Mouse (Mus musculus): ENCODE results near the gene Rassf1. TPM values are rescaled to one million over a fixed set of nuclear protein-coding genes. Genes with fewer than 3 reads are reported as not detected.

Gene Rassf1
- polyA plus RNA-seq, 1 experiment from 2014 or later, result 35.5 TPM

DNA sequence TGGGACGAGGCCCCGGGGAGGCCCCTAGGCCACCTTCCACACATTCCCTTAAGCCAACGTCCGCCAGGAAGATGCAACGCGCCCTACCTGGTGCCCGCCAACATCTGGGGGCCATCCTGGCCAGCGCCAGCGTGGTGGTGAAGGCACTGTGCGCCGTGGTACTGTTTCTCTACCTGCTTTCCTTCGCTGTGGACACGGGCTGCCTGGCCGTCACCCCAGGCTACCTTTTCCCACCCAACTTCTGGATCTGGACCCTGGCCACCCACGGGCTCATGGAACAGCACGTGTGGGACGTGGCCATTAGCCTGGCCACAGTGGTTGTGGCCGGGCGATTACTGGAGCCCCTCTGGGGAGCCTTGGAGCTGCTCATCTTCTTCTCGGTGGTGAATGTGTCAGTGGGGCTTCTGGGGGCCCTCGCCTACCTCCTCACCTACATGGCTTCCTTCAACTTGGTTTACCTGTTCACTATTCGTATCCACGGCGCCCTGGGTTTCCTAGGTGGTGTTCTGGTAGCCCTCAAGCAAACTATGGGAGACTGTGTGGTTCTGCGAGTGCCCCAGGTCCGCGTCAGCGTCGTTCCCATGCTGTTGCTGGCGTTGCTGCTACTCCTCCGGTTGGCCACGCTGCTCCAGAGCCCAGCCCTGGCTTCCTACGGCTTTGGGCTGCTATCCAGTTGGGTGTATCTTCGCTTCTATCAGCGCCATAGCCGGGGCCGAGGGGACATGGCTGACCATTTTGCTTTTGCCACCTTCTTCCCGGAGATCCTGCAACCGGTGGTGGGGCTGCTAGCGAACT, 16.8 kb upstream of the Rassf1 start:
- Histone ChIP-seq H3K9me3 (ENCODE audit: control insufficient read depth, low read length) (no peaks in the 10 kb centered on the region), H3K27me3 (ENCODE audit: control insufficient read depth, insufficient read depth, low read length) (no peaks in the 10 kb centered on the region), H3K4me2 (ENCODE audit: low read length) (peak overlapping the region; percentile 98), H3K9ac (replicated peaks; ENCODE audit: low read length) (peak overlapping the region; percentile 86), H3K27ac (replicated peaks; ENCODE audit: low read depth, low read length) (peak overlapping the region; percentile 60), H3K4me1 (ENCODE audit: control insufficient read depth, insufficient read depth, low read length) (peaks cover 25% of the 10 kb centered on the region), H3K36me3 (ENCODE audit: control insufficient read depth, insufficient read depth, low read length) (peaks cover 31% of the 10 kb centered on the region), H3K4me3 (replicated peaks; ENCODE audit: low read depth, low read length) (peak overlapping the region; percentile 73)
- under 1% methylated on average over 40 of the region's 40 CpGs for WGBS
- ATAC-seq (ENCODE audit: low FRiP score, low TSS enrichment) (peak; percentile 21), DNase-seq (no peak)

DNA sequence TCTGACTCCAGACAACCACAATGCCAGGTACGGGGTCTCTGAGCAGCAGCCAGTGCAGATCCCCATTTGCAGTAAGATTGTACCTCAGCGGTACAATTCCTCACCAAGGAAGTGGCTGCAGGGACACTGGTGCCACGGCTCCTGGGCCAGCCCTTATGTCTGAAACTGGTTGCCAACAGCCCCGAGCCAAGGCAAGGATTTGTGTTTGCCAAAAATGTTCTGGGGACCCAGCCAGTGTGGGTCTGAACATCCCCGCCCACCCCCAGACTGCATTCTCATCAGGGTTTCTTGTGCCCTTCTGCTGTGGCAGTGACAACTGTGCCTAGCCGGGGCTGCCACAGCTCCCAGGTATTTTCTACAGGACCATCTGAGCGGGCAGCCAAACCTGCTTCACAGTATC, 13.1 kb upstream of the Rassf1 start:
- H3K4me2 ChIP-seq (ENCODE audit: low read length), result no peak overlapping the region
- H3K4me1 ChIP-seq (ENCODE audit: control insufficient read depth, insufficient read depth, low read length), result peaks cover 39% of the 10 kb centered on the region
- ATAC-seq (ENCODE audit: low FRiP score, low TSS enrichment) (no peak), DNase-seq (no peak)
- H3K27ac ChIP-seq (replicated peaks; ENCODE audit: low read depth, low read length), result no peak overlapping the region
- WGBS, result 96% methylated on average over 7 of the region's 7 CpGs
- H3K9ac ChIP-seq (replicated peaks; ENCODE audit: low read length), result no peak overlapping the region
- no peaks in the 10 kb centered on the region for H3K9me3 ChIP-seq (ENCODE audit: control insufficient read depth, low read length)
- H3K36me3 ChIP-seq (ENCODE audit: control insufficient read depth, insufficient read depth, low read length), result peaks cover 37% of the 10 kb centered on the region
- no peaks in the 10 kb centered on the region for H3K27me3 ChIP-seq (ENCODE audit: control insufficient read depth, insufficient read depth, low read length)
- no peak overlapping the region; the same call in 1 of the 2 replicates for H3K4me3 ChIP-seq (replicated peaks; ENCODE audit: low read depth, low read length)

DNA sequence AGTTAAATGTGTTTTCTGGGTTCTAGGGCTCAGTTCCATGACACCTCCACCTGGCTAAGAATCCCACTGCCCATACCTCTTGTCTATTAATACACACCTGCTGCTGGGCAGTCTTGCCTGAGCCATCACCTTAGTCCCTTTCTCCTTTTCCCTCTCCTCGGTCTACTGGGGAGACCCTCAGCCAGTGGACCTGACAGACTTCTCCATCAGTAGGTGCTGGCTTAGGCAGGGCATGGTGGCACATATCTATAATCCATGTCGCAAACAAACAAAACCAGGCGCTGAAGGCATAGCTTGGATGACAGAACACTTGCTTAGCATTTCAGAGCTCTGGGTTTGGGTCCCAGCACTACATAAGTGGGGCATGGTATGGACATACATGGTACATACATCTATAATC, 12.6 kb upstream of the Rassf1 start:
- Histone ChIP-seq H3K9me3 (ENCODE audit: control insufficient read depth, low read length) (no peaks in the 10 kb centered on the region), H3K4me2 (ENCODE audit: low read length) (no peak overlapping the region), H3K27me3 (ENCODE audit: control insufficient read depth, insufficient read depth, low read length) (no peaks in the 10 kb centered on the region), H3K4me1 (ENCODE audit: control insufficient read depth, insufficient read depth, low read length) (peaks cover 39% of the 10 kb centered on the region), H3K36me3 (ENCODE audit: control insufficient read depth, insufficient read depth, low read length) (peaks cover 41% of the 10 kb centered on the region), H3K4me3 (replicated peaks; ENCODE audit: low read depth, low read length) (no peak overlapping the region; the same call in 1 of the 2 replicates), H3K27ac (replicated peaks; ENCODE audit: low read depth, low read length) (no peak overlapping the region), H3K9ac (replicated peaks; ENCODE audit: low read length) (no peak overlapping the region)
- DNase-seq (no peak), ATAC-seq (ENCODE audit: low FRiP score, low TSS enrichment) (no peak)
- 93% methylated on average over 3 of the region's 3 CpGs for WGBS

DNA sequence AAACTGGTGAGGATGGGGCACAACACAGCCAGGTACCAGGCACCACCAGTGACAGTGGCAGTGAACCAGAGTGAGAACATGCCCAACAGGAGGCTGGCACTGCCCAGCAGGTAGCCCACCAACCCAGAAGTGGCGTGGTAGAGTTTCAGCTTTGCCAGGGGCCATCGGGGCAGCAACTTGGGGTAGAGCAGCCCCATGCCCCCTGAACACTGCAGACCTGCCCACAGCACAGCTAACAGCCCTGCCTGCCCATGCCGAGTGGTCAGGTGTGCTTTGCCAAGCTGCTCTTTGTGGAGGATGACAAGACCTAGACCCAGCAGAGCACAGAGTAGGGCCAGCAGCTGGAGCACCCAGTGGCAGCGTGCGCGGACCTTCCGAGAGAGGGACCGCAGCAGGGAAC, 11.4 kb upstream of the Rassf1 start:
- no peak overlapping the region for H3K27ac ChIP-seq (replicated peaks; ENCODE audit: low read depth, low read length)
- H3K9me3 ChIP-seq (ENCODE audit: control insufficient read depth, low read length), result no peaks in the 10 kb centered on the region
- H3K4me3 ChIP-seq (replicated peaks; ENCODE audit: low read depth, low read length), result no peak overlapping the region
- peaks cover 51% of the 10 kb centered on the region for H3K36me3 ChIP-seq (ENCODE audit: control insufficient read depth, insufficient read depth, low read length)
- ATAC-seq (ENCODE audit: low FRiP score, low TSS enrichment) (no peak), DNase-seq (no peak)
- 92% methylated on average over 8 of the region's 8 CpGs for WGBS
- no peak overlapping the region for H3K4me2 ChIP-seq (ENCODE audit: low read length)
- peaks cover 38% of the 10 kb centered on the region for H3K4me1 ChIP-seq (ENCODE audit: control insufficient read depth, insufficient read depth, low read length)
- no peak overlapping the region for H3K9ac ChIP-seq (replicated peaks; ENCODE audit: low read length)
- H3K27me3 ChIP-seq (ENCODE audit: control insufficient read depth, insufficient read depth, low read length), result no peaks in the 10 kb centered on the region

DNA sequence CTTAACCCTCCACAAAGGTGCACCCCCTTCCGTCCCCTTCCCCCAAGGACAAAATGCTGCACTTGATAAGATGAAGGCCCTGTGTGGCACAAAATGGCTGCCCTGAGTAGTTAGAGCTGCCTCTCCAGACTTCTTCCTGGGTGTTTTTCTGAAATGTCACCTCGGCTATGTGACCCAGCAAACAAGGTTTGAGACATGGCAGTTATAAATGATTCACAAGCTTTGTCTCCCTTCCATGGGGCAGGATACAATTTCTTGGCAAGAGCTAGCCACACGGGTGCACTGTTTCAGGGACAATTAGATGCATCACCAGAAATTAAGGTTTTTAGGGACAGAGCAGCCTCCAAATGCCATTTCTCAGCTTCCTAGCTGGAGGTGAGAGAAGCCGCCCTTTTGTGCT, 10.9 kb upstream of the Rassf1 start:
- peaks cover 56% of the 10 kb centered on the region for H3K36me3 ChIP-seq (ENCODE audit: control insufficient read depth, insufficient read depth, low read length)
- DNase-seq (no peak), ATAC-seq (ENCODE audit: low FRiP score, low TSS enrichment) (no peak)
- no peak overlapping the region; the same call in 1 of the 2 replicates for H3K4me3 ChIP-seq (replicated peaks; ENCODE audit: low read depth, low read length)
- peaks cover 33% of the 10 kb centered on the region for H3K4me1 ChIP-seq (ENCODE audit: control insufficient read depth, insufficient read depth, low read length)
- H3K27ac ChIP-seq (replicated peaks; ENCODE audit: low read depth, low read length), result no peak overlapping the region
- peak overlapping the region; percentile 92; the same call in 1 of the 2 replicates for H3K4me2 ChIP-seq (ENCODE audit: low read length)
- H3K27me3 ChIP-seq (ENCODE audit: control insufficient read depth, insufficient read depth, low read length), result no peaks in the 10 kb centered on the region
- no peak overlapping the region; the same call in 1 of the 2 replicates for H3K9ac ChIP-seq (replicated peaks; ENCODE audit: low read length)
- 77% methylated on average over 4 of the region's 4 CpGs for WGBS
- no peaks in the 10 kb centered on the region for H3K9me3 ChIP-seq (ENCODE audit: control insufficient read depth, low read length)

DNA sequence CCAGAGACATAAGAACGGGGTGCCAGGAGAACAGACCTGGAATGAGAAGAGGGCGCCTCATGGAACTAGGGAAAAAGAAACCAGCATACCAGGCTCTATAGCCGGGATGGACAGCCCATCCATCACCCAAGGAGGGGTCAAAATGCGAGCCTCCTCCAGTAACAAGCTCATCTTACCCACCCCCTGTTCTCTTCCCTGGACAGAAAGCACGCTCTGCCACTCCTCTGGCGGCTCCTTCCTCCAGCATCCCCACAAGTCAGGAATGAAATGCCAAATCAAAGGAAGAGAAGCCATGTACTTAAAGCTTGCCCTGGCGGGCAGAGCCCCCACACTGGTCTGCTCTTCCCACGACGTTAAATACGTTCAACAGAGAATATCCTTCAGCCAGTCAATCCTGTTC, 10.3 kb upstream of the Rassf1 start:
- Histone ChIP-seq H3K4me1 (ENCODE audit: control insufficient read depth, insufficient read depth, low read length) (peaks cover 27% of the 10 kb centered on the region), H3K4me3 (replicated peaks; ENCODE audit: low read depth, low read length) (peak overlapping the region; percentile 63), H3K27ac (replicated peaks; ENCODE audit: low read depth, low read length) (no peak overlapping the region), H3K36me3 (ENCODE audit: control insufficient read depth, insufficient read depth, low read length) (peaks cover 56% of the 10 kb centered on the region), H3K9me3 (ENCODE audit: control insufficient read depth, low read length) (no peaks in the 10 kb centered on the region), H3K4me2 (ENCODE audit: low read length) (peak overlapping the region; percentile 92), H3K9ac (replicated peaks; ENCODE audit: low read length) (peak overlapping the region; percentile 59), H3K27me3 (ENCODE audit: control insufficient read depth, insufficient read depth, low read length) (no peaks in the 10 kb centered on the region)
- 43% methylated on average over 10 of the region's 10 CpGs for WGBS
- no peak for ATAC-seq (ENCODE audit: low FRiP score, low TSS enrichment)
- no peak for DNase-seq

DNA sequence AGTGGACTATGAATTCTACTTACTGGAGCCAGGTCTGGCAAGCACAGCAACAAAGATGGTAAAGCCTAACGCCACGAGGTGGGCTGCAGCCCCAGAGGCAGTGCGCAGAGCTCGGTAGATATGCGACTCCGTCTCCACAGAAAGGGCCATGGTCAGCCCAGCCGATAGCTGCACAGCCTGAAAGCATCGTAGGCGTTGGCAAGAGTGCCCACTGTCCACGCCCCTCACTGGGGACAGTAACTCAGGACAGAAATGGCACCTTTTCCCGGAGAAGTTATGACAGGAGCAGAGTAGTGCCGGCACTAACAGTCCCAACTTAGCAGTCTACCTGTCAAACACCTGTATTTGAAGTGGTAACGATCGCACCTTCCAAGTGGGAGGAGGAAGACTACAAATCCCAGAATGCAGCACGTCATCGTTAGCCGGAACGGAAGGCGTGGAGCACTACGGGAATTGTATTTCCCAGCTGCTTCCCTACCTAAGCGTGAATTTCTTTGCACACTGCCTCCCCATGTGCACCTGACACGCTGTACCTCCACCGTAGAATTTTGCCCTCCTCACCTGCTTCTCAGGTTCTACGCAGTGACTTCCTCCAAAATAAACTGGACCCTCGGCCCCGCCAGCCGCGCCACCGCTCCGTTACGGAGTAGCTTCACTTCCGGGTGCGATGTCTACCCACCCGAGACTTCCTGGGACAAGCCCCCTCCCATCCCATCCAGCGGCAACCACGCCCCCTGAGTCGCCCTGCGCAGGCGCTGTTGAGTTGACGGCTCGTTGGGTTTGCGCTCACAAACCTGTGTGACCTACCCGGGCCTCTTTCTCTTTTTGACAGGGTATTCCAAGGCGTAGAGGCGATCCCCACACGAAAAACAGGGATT, 9.6 kb upstream of the Rassf1 start, which contains the start of the genes Cyb561d2 and Nprl2:
Gene Cyb561d2, minus strand, starts transcription at position 720 of the 878 bp plus-strand sequence.
Gene Nprl2, plus strand, starts transcription at position 753 of the 878 bp plus-strand sequence.
- H3K4me1 ChIP-seq (ENCODE audit: control insufficient read depth, insufficient read depth, low read length), result peaks cover 21% of the 10 kb centered on the region

DNA sequence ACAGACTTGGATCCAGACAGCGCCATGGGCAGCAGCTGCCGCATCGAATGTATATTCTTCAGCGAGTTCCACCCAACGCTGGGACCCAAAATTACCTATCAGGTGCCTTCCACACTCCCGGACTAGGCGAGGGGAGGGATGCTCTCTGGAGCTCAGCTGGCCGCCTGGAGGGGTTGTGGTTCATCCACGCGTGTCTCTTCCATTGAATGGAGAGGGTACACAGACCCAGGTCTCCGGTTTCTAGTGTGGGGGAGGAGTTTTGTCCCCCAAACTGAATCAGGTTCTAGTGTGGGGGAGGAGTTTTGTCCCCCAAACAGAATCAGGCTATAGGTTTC, 9.0 kb upstream of the Rassf1 start:
- DNase-seq, result no peak
- H3K4me2 ChIP-seq (ENCODE audit: low read length), result peak overlapping the region; percentile 92
- 3% methylated on average over 11 of the region's 11 CpGs for WGBS
- H3K4me3 ChIP-seq (replicated peaks; ENCODE audit: low read depth, low read length), result peak overlapping the region; percentile 63
- peak overlapping the region; percentile 59 for H3K9ac ChIP-seq (replicated peaks; ENCODE audit: low read length)
- peak overlapping the region; percentile 53; the same call in 1 of the 2 replicates for H3K27ac ChIP-seq (replicated peaks; ENCODE audit: low read depth, low read length)
- H3K9me3 ChIP-seq (ENCODE audit: control insufficient read depth, low read length), result no peaks in the 10 kb centered on the region
- H3K4me1 ChIP-seq (ENCODE audit: control insufficient read depth, insufficient read depth, low read length), result peaks cover 21% of the 10 kb centered on the region
- H3K27me3 ChIP-seq (ENCODE audit: control insufficient read depth, insufficient read depth, low read length), result no peaks in the 10 kb centered on the region
- ATAC-seq (ENCODE audit: low FRiP score, low TSS enrichment), result no peak
- peaks cover 48% of the 10 kb centered on the region for H3K36me3 ChIP-seq (ENCODE audit: control insufficient read depth, insufficient read depth, low read length)

More for the DNA sequence above, 9.6 kb upstream of the Rassf1 start, which contains the start of the genes Cyb561d2 and Nprl2:
- DNase-seq (peak; percentile 97), ATAC-seq (ENCODE audit: low FRiP score, low TSS enrichment) (peak; percentile 91)
- H3K27ac ChIP-seq (replicated peaks; ENCODE audit: low read depth, low read length), result peak within 1 kb of the TSS; percentile 61
- peak within 1 kb of the TSS; percentile 92 for H3K4me2 ChIP-seq (ENCODE audit: low read length)
- no peaks in the 10 kb centered on the region for H3K27me3 ChIP-seq (ENCODE audit: control insufficient read depth, insufficient read depth, low read length)
- H3K36me3 ChIP-seq (ENCODE audit: control insufficient read depth, insufficient read depth, low read length), result peaks cover 53% of the 10 kb centered on the region
- H3K9me3 ChIP-seq (ENCODE audit: control insufficient read depth, low read length), result no peaks in the 10 kb centered on the region
- H3K9ac ChIP-seq (replicated peaks; ENCODE audit: low read length), result peak within 1 kb of the TSS; percentile 59
- H3K4me3 ChIP-seq (replicated peaks; ENCODE audit: low read depth, low read length), result peak within 1 kb of the TSS; percentile 63
- under 1% methylated on average over 46 of the region's 46 CpGs for WGBS
